Mouse (Mus musculus) frontal cortex, adult 2 months (tissue): ENCODE measurements around the gene Gipc2. TPM values are rescaled to one million over a fixed set of nuclear protein-coding genes. Genes with fewer than 3 reads are reported as not detected.

Experiments
- DNase-seq, 2 experiments: peaks; one replicate each; pipeline ENCODE4 v3.0.0; 2022; ENCODE audit warnings: low spot score in 1 of 2; ENCODE audit errors: extremely low spot score in 1 of 2
- polyA plus RNA-seq: library from polyadenylated mRNA; depleted of rRNA; stranded (reverse); fragments of >200 nt; gene quantifications from 2 replicates; pipeline ENCODE4 v1.2.3, GENCODE M21; 2012

Gipc2 gene
- polyA plus RNA-seq, 1 experiment, result 2.7 TPM

GRCm38 (mm10) chr3:152190679-152191477, 24.8 kb upstream of the Gipc2 start:
- DNase-seq, result no peak

GRCm38 (mm10) chr3:152189306-152189705, 23.3 kb upstream of the Gipc2 start:
- DNase-seq, result no peak

GRCm38 (mm10) chr3:152186106-152186505, 20.1 kb upstream of the Gipc2 start:
- no peak for DNase-seq

- no peak for DNase-seq
Observed at GRCm38 (mm10) chr3:152183522-152183921, 17.5 kb upstream of the Gipc2 start.

GRCm38 (mm10) chr3:152180624-152181023, 14.6 kb upstream of the Gipc2 start:
- DNase-seq, result no peak

- DNase-seq, result no peak
Observed at GRCm38 (mm10) chr3:152179285-152179684, 13.3 kb upstream of the Gipc2 start.

GRCm38 (mm10) chr3:152178816-152179215, 12.8 kb upstream of the Gipc2 start:
- DNase-seq, result no peak

- DNase-seq, result no peak
Observed at GRCm38 (mm10) chr3:152172322-152172935, 6.4 kb upstream of the Gipc2 start.

GRCm38 (mm10) chr3:152171862-152172261, 5.8 kb upstream of the Gipc2 start:
- DNase-seq, result no peak

GRCm38 (mm10) chr3:152171236-152171635, 5.2 kb upstream of the Gipc2 start:
- DNase-seq, result no peak

- DNase-seq, result no peak
Observed at GRCm38 (mm10) chr3:152170407-152170806, 4.4 kb upstream of the Gipc2 start.

- DNase-seq, result no peak
Observed at GRCm38 (mm10) chr3:152168007-152168406, 2.0 kb upstream of the Gipc2 start.

GRCm38 (mm10) chr3:152166699-152167451, 845 bp upstream of the Gipc2 start:
- DNase-seq, result no peak

GRCm38 (mm10) chr3:152165351-152166098, 505 bp downstream of the Gipc2 start:
- peak in 1 of 2 experiments; percentile 45 for DNase-seq

- DNase-seq, result no peak
Observed at GRCm38 (mm10) chr3:152165014-152165350, 1.0 kb downstream of the Gipc2 start.

GRCm38 (mm10) chr3:152163320-152163719, 2.7 kb downstream of the Gipc2 start:
- no peak for DNase-seq

- DNase-seq, result no peak
Observed at GRCm38 (mm10) chr3:152160607-152161006, 5.4 kb downstream of the Gipc2 start.

- DNase-seq, result no peak
Observed at GRCm38 (mm10) chr3:152159321-152159720, 6.7 kb downstream of the Gipc2 start.

GRCm38 (mm10) chr3:152158344-152159291, 7.4 kb downstream of the Gipc2 start:
- DNase-seq, result peak in 1 of 2 experiments; percentile 50
